Mouse (Mus musculus) lung, embryonic 14.5 days (tissue): Measurements from ENCODE around the gene Asb17. TPM values are rescaled to one million over a fixed set of nuclear protein-coding genes. Genes with fewer than 3 reads are reported as not detected.

Experiments
- ATAC-seq: fragments of 200-750 bp; cut with Nextera tagmentation; 2 replicates; pipeline ENCODE4 v1.8.0; 2017; ENCODE audit warnings: mild to moderate bottlenecking, moderate TSS enrichment, moderate library complexity; ENCODE audit not compliant: insufficient read depth
- DNase-seq: peaks from one replicate; pipeline ENCODE4 v3.0.0-alpha.2; 2015
- H3K27ac ChIP-seq: fragments of 300-500 bp; sonication (generic); 2 replicates; pipeline ENCODE4 v1.5.1; 2014; ENCODE audit warnings: low read depth, mild to moderate bottlenecking, moderate library complexity
- H3K27me3 ChIP-seq: fragments of 300-500 bp; sonication (generic); 2 replicates; pipeline ENCODE4 v1.6.1; 2014; ENCODE audit warnings: low read length, control low read depth; ENCODE audit not compliant: insufficient read depth
- H3K36me3 ChIP-seq: fragments of 300-500 bp; sonication (generic); 2 replicates; pipeline ENCODE4 v1.6.1; 2014; ENCODE audit warnings: control low read depth; ENCODE audit not compliant: insufficient read depth
- H3K4me1 ChIP-seq: fragments of 300-500 bp; sonication (generic); 2 replicates; pipeline ENCODE4 v1.6.1; 2014; ENCODE audit warnings: antibody characterized with exemption, control low read depth; ENCODE audit not compliant: insufficient read depth
- H3K4me2 ChIP-seq: fragments of 300-500 bp; sonication (generic); 2 replicates; pipeline ENCODE4 v1.6.1; 2014; ENCODE audit warnings: mild to moderate bottlenecking
- H3K4me3 ChIP-seq: fragments of 300-500 bp; sonication (generic); 2 replicates; pipeline ENCODE4 v1.5.1; 2014; ENCODE audit warnings: low read depth, low read length
- H3K9ac ChIP-seq: fragments of 300-500 bp; sonication (generic); 2 replicates; pipeline ENCODE4 v1.6.1; 2014
- H3K9me3 ChIP-seq: fragments of 300-500 bp; sonication (generic); 2 replicates; pipeline ENCODE4 v1.6.1; 2016; ENCODE audit warnings: low read depth, low read length, control low read depth
- CTCF ChIP-seq: IDR thresholded peaks from 2 replicates; pipeline ENCODE4 v1.5.1; 2016; ENCODE audit warnings: antibody characterized with exemption, low read depth
- WGBS: fragments of 180-500 bp; shearing (Covaris S2); extraction: QIAGEN DNeasy Blood & Tissue Kit; methylation state at CpG from one replicate; pipeline ENCODE4 v1.1.7; 2014; 5-methylcytosine and 5-hydroxymethylcytosine counted together
- polyA plus RNA-seq: library from polyadenylated mRNA; unstranded; fragments of >200 nt; fragmentation: Nextera tagmentation; extraction: Ambion mirVana; gene quantifications from 2 replicates; pipeline ENCODE4 v1.2.1, GENCODE M21; 2014

The Asb17 gene
- polyA plus RNA-seq, 1 experiment from 2014 or later, result 0.09 TPM

DNA sequence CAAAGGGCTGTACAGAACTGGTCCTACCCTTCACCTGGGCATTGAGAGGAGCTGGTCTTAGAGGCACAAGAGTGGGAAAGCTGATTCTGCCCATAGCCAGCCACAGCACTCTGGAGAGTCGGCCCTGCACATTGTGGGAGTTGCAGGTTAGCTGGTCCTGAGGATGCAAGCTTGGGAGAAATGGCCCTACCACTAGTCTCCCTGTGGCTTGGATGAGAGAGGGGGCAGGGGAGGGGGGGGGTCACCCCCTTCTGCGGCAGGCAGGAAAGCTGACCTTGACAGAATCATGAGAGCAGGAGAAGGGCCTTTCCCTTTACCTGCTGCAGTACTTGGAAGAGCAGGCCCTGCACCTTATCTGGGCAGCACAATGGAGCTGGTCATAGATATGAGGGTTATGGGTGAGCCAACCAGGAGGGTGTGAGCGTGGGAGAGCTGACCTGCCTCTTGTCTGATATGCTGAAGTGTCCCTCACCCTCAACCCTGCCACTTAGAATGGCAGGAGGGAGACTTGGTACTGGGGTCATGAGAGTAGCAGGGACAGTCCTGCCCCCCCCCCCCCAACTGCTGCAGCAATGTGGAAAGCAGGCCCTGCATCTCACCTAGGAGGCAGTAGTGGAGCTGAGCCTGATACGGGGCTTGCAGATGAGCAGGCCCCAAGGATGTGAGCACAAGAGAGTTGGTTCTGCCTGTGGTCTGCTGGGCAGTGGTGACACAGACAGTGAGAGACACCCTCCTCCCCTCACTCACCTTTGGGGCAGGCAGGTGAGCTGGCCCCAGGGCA is 11.9 kb upstream of the Asb17 start:
- Histone ChIP-seq H3K27me3 (no peaks in the 10 kb centered on the region), H3K27ac (no peak overlapping the region), H3K36me3 (no peaks in the 10 kb centered on the region), H3K9ac (no peak overlapping the region), H3K4me3 (no peak overlapping the region), H3K4me2 (no peak overlapping the region), H3K9me3 (no peaks in the 10 kb centered on the region), H3K4me1 (no peaks in the 10 kb centered on the region)
- DNase-seq (no peak), ATAC-seq (peak; percentile 39; the same call in 1 of the 2 replicates)
- 73% methylated on average over 4 of the region's 4 CpGs for WGBS
- no peak for TF ChIP-seq CTCF

DNA sequence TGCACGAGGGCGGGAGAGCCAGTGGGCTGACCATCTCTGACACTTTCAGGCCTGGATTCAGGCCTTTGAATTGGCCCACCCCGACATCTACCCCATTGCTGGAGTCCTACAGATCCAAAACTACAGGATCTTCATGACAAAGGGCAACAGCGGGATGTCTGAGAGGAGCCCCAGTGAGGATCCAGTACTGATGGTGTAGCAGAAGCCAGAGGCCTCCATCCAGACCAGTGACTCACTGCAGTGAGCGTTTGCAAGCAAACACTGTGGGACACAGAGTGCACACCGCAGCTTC is 11.4 kb upstream of the Asb17 start:
- no peak for TF ChIP-seq CTCF
- no peak for DNase-seq
- Histone ChIP-seq H3K9ac (no peak overlapping the region), H3K4me2 (no peak overlapping the region), H3K36me3 (no peaks in the 10 kb centered on the region), H3K27me3 (no peaks in the 10 kb centered on the region), H3K4me3 (no peak overlapping the region), H3K4me1 (no peaks in the 10 kb centered on the region), H3K27ac (no peak overlapping the region), H3K9me3 (no peaks in the 10 kb centered on the region)
- 69% methylated on average over 6 of the region's 6 CpGs for WGBS
- ATAC-seq, result no peak

DNA sequence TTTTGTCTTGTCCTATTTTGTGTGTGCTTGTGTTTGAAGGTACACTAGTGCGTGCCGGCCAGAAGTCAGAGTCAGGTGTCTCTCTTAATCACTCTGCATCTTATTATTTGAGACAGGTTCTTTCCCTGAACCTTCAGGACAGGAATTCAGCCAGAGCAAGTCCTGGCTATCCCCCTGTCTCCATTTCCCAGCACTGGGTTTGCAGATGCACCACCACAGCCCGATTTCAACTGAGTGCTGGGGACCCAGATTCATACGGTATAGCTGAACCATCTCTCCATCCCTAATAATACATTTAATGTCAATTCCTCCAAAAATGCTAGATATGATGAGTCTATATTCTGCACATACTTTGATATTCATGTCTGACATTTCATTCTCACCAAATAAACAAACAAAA is 9.9 kb upstream of the Asb17 start:
- Histone ChIP-seq H3K4me3 (no peak overlapping the region), H3K9me3 (no peaks in the 10 kb centered on the region), H3K4me1 (no peaks in the 10 kb centered on the region), H3K4me2 (no peak overlapping the region), H3K27ac (no peak overlapping the region), H3K36me3 (no peaks in the 10 kb centered on the region), H3K27me3 (no peaks in the 10 kb centered on the region), H3K9ac (no peak overlapping the region)
- ATAC-seq (no peak), DNase-seq (no peak)
- 83% methylated on average over 4 of the region's 4 CpGs for WGBS
- TF ChIP-seq CTCF, result no peak

DNA sequence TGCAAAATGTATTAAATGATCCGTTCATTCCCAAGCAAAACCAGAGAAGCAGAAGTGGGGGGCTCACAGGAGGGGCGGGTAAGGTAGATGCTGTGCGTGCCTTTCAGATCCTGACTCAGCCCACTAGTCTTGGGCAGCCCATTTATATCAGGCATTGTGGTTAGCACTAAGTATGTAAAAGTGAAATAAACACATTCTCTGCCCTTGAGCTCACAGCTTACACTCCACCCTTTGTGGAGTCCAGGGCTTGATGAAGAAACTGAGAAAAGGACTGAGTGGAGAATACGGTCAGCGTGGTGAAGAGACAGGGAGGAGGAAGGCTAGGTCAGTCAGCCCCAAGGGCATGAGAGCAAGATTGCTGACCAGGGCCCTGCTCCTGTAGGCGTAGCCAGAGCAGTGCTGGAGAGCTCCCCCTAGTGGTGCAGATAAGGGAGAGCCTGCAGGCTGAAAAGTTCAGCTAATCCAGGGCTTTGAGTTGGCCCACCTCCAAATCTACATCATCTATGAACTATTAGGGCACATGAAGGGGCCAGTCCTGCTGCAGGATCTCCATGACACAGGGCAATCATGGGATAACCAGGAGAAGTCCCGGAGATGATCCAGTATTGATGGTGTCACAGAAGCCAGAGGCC is 8.4 kb upstream of the Asb17 start:
- H3K9me3 ChIP-seq, result no peaks in the 10 kb centered on the region
- TF ChIP-seq CTCF, result peak; percentile 84
- 63% methylated on average over 7 of the region's 7 CpGs for WGBS

DNA sequence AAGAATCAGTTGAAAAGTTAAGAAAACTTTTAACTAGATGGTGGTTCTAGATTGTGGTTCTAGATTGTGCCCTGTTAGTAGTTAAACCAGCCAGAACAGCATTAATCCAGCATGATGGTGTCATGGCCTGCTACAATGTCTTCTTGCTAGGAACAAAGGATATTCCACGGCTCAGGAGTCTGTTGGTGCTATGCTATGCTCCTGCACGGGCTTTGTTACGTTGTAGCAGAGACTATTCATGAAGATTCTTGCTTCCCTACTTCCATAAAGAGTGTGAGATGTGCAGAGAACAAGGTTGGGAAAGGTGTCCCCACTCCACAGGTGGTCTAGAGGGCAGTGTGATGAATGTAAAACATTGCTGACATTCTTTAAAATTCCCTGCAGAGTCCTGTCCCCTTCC is 7.7 kb upstream of the Asb17 start:
- ATAC-seq (no peak), DNase-seq (no peak)
- 74% methylated on average over 3 of the region's 3 CpGs for WGBS
- no peaks in the 10 kb centered on the region for H3K36me3 ChIP-seq
- H3K9me3 ChIP-seq, result no peaks in the 10 kb centered on the region
- H3K4me2 ChIP-seq, result no peak overlapping the region
- H3K9ac ChIP-seq, result no peak overlapping the region
- no peaks in the 10 kb centered on the region for H3K27me3 ChIP-seq
- no peaks in the 10 kb centered on the region for H3K4me1 ChIP-seq
- no peak overlapping the region for H3K4me3 ChIP-seq
- no peak overlapping the region for H3K27ac ChIP-seq
- TF ChIP-seq CTCF, result no peak

More for the DNA sequence above, 8.4 kb upstream of the Asb17 start:
- no peak overlapping the region for H3K4me3 ChIP-seq
- no peak overlapping the region for H3K27ac ChIP-seq
- no peak overlapping the region for H3K9ac ChIP-seq
- H3K27me3 ChIP-seq, result no peaks in the 10 kb centered on the region
- no peak overlapping the region for H3K4me2 ChIP-seq
- no peaks in the 10 kb centered on the region for H3K4me1 ChIP-seq
- DNase-seq, result peak; percentile 86
- no peaks in the 10 kb centered on the region for H3K36me3 ChIP-seq
- peak; percentile 75 for ATAC-seq

DNA sequence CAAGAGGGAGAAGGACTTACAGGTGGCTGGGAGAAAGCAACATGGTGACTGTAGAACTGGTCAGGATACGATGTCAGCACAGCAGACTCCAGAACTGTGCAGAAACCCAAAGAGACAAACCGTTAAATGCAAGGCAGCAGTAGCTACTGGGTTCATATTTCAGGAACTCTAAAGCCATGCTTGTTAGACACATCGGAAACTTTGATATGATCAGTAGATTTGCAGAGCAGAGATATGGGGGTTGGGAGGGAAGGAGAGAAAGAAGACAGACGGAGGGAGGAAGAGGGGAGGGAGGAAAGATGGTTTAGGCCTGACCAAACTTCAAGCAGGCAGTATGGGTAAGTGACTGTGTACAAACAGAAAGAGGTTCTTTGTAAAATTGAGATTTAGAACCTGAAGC is 6.4 kb upstream of the Asb17 start:
- H3K36me3 ChIP-seq, result no peaks in the 10 kb centered on the region
- no peak for DNase-seq

DNA sequence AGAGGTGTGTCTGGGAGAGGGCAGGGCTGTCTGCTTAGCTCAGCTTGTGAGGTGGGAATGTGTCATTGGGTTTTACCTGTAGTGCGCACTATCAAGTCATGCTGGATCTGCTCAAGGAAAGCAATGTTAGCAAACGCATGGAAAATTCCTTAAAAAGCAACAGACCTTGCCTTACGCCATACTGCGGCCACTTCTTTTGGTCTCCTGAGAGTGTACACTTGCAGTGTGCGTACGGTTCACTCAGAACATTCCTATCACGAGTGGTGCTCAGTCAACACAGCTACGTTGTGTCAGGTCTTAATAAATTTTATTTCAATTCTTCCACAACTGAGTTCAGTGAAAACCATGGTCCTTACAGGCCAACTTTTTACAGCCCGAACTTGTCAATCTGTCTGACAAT is 748 bp downstream of the Asb17 start:
- DNase-seq, result no peak
- 76% methylated on average over 9 of the region's 9 CpGs for WGBS
- Histone ChIP-seq H3K9ac (no peak overlapping the region), H3K27me3 (no peaks in the 10 kb centered on the region), H3K9me3 (no peaks in the 10 kb centered on the region), H3K36me3 (no peaks in the 10 kb centered on the region), H3K27ac (no peak overlapping the region), H3K4me3 (no peak overlapping the region), H3K4me1 (peaks cover under 1% of the 10 kb centered on the region; the same call in 1 of the 2 replicates), H3K4me2 (no peak overlapping the region)
- ATAC-seq, result no peak
- TF ChIP-seq CTCF, result no peak

More for the DNA sequence above, 6.4 kb upstream of the Asb17 start:
- 42% methylated on average over 4 of the region's 4 CpGs for WGBS
- H3K4me3 ChIP-seq, result no peak overlapping the region
- no peak overlapping the region for H3K4me2 ChIP-seq
- H3K27me3 ChIP-seq, result no peaks in the 10 kb centered on the region
- TF ChIP-seq CTCF, result no peak
- ATAC-seq, result no peak
- no peak overlapping the region for H3K27ac ChIP-seq
- no peaks in the 10 kb centered on the region for H3K4me1 ChIP-seq
- H3K9me3 ChIP-seq, result no peaks in the 10 kb centered on the region
- H3K9ac ChIP-seq, result no peak overlapping the region
